Mouse (Mus musculus) midbrain, embryonic 15.5 days (tissue): ENCODE measurements around the gene Cacna1f. TPM values are rescaled to one million over a fixed set of nuclear protein-coding genes. Genes with fewer than 3 reads are reported as not detected.

Source experiments
- ATAC-seq: fragments of 200-750 bp; cut with Nextera tagmentation; replicated peaks from 2 replicates; pipeline ENCODE4 v1.8.0; 2017; ENCODE audit warnings: moderate TSS enrichment
- H3K27ac ChIP-seq: fragments of 300-500 bp; sonication (generic); 2 replicates; pipeline ENCODE4 v1.5.1; 2015; ENCODE audit warnings: mild to moderate bottlenecking, inconsistent platforms
- H3K27me3 ChIP-seq: fragments of 300-500 bp; sonication (generic); replicated peaks from 2 replicates; pipeline ENCODE4 v1.6.1; 2015; ENCODE audit warnings: inconsistent platforms
- H3K36me3 ChIP-seq: fragments of 300-500 bp; sonication (generic); replicated peaks from 2 replicates; pipeline ENCODE4 v1.6.1; 2015; ENCODE audit warnings: inconsistent platforms
- H3K4me1 ChIP-seq: fragments of 300-500 bp; sonication (generic); 2 replicates; pipeline ENCODE4 v1.6.1; 2015; ENCODE audit warnings: inconsistent platforms
- H3K4me2 ChIP-seq: fragments of 300-500 bp; sonication (generic); 2 replicates; pipeline ENCODE4 v1.6.1; 2015; ENCODE audit warnings: inconsistent platforms, mild to moderate bottlenecking, moderate library complexity
- H3K4me3 ChIP-seq: fragments of 300-500 bp; sonication (generic); 2 replicates; pipeline ENCODE4 v1.5.1; 2015; ENCODE audit warnings: mild to moderate bottlenecking, inconsistent platforms
- H3K9ac ChIP-seq: fragments of 300-500 bp; sonication (generic); 2 replicates; pipeline ENCODE4 v1.6.1; 2015; ENCODE audit warnings: mild to moderate bottlenecking, inconsistent platforms
- H3K9me3 ChIP-seq: fragments of 300-500 bp; sonication (generic); 2 replicates; pipeline ENCODE4 v1.6.1; 2016; ENCODE audit warnings: inconsistent platforms
- WGBS: fragments of 180-500 bp; shearing (Covaris S2); methylation state at CpG from one replicate; pipeline ENCODE4 v1.1.7; 2015; ENCODE audit warnings: mixed read lengths; 5-methylcytosine and 5-hydroxymethylcytosine counted together
- polyA plus RNA-seq: library from polyadenylated mRNA; unstranded; fragments of >200 nt; fragmentation: Nextera tagmentation; extraction: Ambion mirVana; gene quantifications from 2 replicates; pipeline ENCODE4 v1.2.1, GENCODE M21; 2015

The Cacna1f gene
- polyA plus RNA-seq, 1 experiment from 2014 or later = 0.27 TPM

- Histone ChIP-seq H3K9me3 (no peaks in the 10 kb centered on the region), H3K27me3 (no peaks in the 10 kb centered on the region; the same call in 1 of the 2 replicates), H3K4me3 (peak overlapping the region; percentile 34), H3K36me3 (no peaks in the 10 kb centered on the region), H3K27ac (no peak overlapping the region), H3K4me2 (peak overlapping the region; percentile 46), H3K4me1 (no peaks in the 10 kb centered on the region; the same call in 1 of the 2 replicates), H3K9ac (no peak overlapping the region)
- ATAC-seq = peak; percentile 68
- WGBS = 16% methylated on average over 17 of the region's 19 CpGs
These were observed 63.6 kb downstream of the Cacna1f start for GRCm38 (mm10) chrX:7670390-7670881.

GRCm38 (mm10) chrX:7670921-7671623, 64.2 kb downstream of the Cacna1f start, which contains the start of gene Plp2:
Plp2 (minus strand) TSS chrX:7671390.
- no peak within 1 kb of the TSS for H3K27ac ChIP-seq
- no peaks in the 10 kb centered on the region for H3K36me3 ChIP-seq

DNA sequence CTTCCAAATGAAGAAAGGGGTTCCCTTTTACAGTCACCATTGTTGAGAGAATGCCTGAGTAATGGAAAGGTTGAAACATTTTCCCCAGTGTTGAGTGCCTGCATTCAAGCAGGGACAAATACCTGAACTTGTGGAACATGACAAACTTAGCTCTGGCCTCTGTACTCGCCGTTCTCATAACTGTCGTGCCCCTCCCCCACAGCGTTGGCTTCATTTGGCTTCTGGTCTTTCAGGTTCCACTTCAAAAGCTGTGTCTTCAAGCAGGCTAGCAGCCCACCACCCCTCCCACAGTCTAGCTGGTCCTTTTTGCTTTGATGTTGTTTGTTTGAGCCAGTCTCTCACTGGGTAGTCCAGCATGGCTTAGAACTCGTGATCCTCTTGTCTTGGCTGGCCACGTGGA, 65.9 kb downstream of the Cacna1f start:
- H3K27me3 ChIP-seq = no peaks in the 10 kb centered on the region; the same call in 1 of the 2 replicates
- H3K36me3 ChIP-seq = no peaks in the 10 kb centered on the region
- H3K27ac ChIP-seq = no peak overlapping the region
- H3K9ac ChIP-seq = no peak overlapping the region
- H3K4me1 ChIP-seq = no peaks in the 10 kb centered on the region; the same call in 1 of the 2 replicates
- H3K4me3 ChIP-seq = no peak overlapping the region
- no peaks in the 10 kb centered on the region for H3K9me3 ChIP-seq
- no peak overlapping the region for H3K4me2 ChIP-seq
- WGBS = 59% methylated on average over 6 of the region's 6 CpGs
- no peak for ATAC-seq

More at GRCm38 (mm10) chrX:7670921-7671623, 64.2 kb downstream of the Cacna1f start, which contains the start of gene Plp2:
- peak; percentile 17; the same call in 1 of the 2 replicates for ATAC-seq
- H3K9me3 ChIP-seq = no peaks in the 10 kb centered on the region
- H3K9ac ChIP-seq = peak within 1 kb of the TSS; percentile 32; the same call in 1 of the 2 replicates
- H3K27me3 ChIP-seq = no peaks in the 10 kb centered on the region; the same call in 1 of the 2 replicates
- H3K4me1 ChIP-seq = no peaks in the 10 kb centered on the region; the same call in 1 of the 2 replicates
- WGBS = 28% methylated on average over 36 of the region's 36 CpGs
- peak within 1 kb of the TSS; percentile 46 for H3K4me2 ChIP-seq
- H3K4me3 ChIP-seq = peak within 1 kb of the TSS; percentile 34

- no peak overlapping the region for H3K27ac ChIP-seq
- 47% methylated on average over 12 of the region's 12 CpGs for WGBS
- H3K4me2 ChIP-seq = no peak overlapping the region
- no peaks in the 10 kb centered on the region for H3K9me3 ChIP-seq
- no peaks in the 10 kb centered on the region for H3K36me3 ChIP-seq
- H3K4me1 ChIP-seq = no peaks in the 10 kb centered on the region; the same call in 1 of the 2 replicates
- no peak overlapping the region for H3K9ac ChIP-seq
- H3K4me3 ChIP-seq = no peak overlapping the region
- no peaks in the 10 kb centered on the region; the same call in 1 of the 2 replicates for H3K27me3 ChIP-seq
- ATAC-seq = no peak
These were observed 66.8 kb downstream of the Cacna1f start for GRCm38 (mm10) chrX:7673578-7674281.

GRCm38 (mm10) chrX:7674284-7675000, 67.6 kb downstream of the Cacna1f start:
- H3K4me2 ChIP-seq = peak overlapping the region; percentile 46
- WGBS = 38% methylated on average over 28 of the region's 28 CpGs
- ATAC-seq = peak; percentile 28

GRCm38 (mm10) chrX:7675001-7675380, 68.1 kb downstream of the Cacna1f start:
- no peaks in the 10 kb centered on the region for H3K9me3 ChIP-seq
- H3K4me3 ChIP-seq = peak overlapping the region; percentile 24
- H3K36me3 ChIP-seq = no peaks in the 10 kb centered on the region
- H3K27me3 ChIP-seq = no peaks in the 10 kb centered on the region; the same call in 1 of the 2 replicates
- ATAC-seq = peak; percentile 12; the same call in 1 of the 2 replicates
- no peak overlapping the region for H3K27ac ChIP-seq
- 46% methylated on average over 10 of the region's 10 CpGs for WGBS
- peak overlapping the region; percentile 46 for H3K4me2 ChIP-seq
- H3K9ac ChIP-seq = no peak overlapping the region
- H3K4me1 ChIP-seq = no peaks in the 10 kb centered on the region; the same call in 1 of the 2 replicates

More at GRCm38 (mm10) chrX:7674284-7675000, 67.6 kb downstream of the Cacna1f start:
- Histone ChIP-seq H3K4me3 (peak overlapping the region; percentile 24), H3K36me3 (no peaks in the 10 kb centered on the region), H3K9me3 (no peaks in the 10 kb centered on the region), H3K27ac (no peak overlapping the region), H3K4me1 (no peaks in the 10 kb centered on the region; the same call in 1 of the 2 replicates), H3K9ac (no peak overlapping the region), H3K27me3 (no peaks in the 10 kb centered on the region; the same call in 1 of the 2 replicates)

- 47% methylated on average over 3 of the region's 3 CpGs for WGBS
- ATAC-seq = no peak
- Histone ChIP-seq H3K27ac (no peak overlapping the region), H3K9me3 (no peaks in the 10 kb centered on the region), H3K4me1 (no peaks in the 10 kb centered on the region; the same call in 1 of the 2 replicates), H3K9ac (no peak overlapping the region), H3K36me3 (no peaks in the 10 kb centered on the region), H3K27me3 (no peaks in the 10 kb centered on the region), H3K4me2 (no peak overlapping the region), H3K4me3 (no peak overlapping the region)
These were observed 72.1 kb downstream of the Cacna1f start for GRCm38 (mm10) chrX:7678986-7679385.

DNA sequence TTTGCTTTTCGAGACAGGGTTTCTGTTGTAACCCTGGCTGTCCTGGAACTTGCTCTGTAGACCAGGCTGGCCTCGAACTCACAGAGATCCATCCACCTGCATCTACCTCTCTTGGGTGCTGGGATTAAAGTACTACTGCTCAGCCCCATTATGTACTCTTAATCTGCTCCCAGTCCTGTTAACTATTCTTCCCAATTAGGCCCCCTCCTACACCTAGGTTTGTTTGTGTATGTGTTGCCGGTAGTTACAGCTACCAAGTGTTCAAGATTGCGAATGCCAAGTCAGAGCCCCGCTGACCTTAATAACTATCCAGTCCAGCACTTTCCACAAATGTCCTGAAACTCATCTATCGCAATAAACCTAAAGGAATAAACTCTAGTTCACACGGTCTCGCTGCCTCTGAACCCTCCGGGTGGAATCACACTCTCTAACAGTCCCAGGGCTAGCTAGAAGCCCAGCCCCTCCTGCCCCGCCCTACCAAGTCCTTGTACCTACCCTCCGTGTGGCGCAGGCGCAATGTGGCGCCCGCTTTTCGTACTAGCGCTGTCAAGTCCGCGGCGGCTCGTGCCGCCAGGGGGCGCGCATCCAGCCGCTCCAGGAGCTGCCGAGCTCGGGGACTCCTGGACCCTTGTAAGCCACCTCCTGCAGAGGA, 72.6 kb downstream of the Cacna1f start:
- Histone ChIP-seq H3K9me3 (no peaks in the 10 kb centered on the region), H3K27ac (no peak overlapping the region), H3K9ac (no peak overlapping the region), H3K4me2 (peak overlapping the region; percentile 50), H3K4me1 (no peaks in the 10 kb centered on the region; the same call in 1 of the 2 replicates), H3K4me3 (peak overlapping the region; percentile 29), H3K27me3 (no peaks in the 10 kb centered on the region), H3K36me3 (no peaks in the 10 kb centered on the region)
- WGBS = 20% methylated on average over 27 of the region's 27 CpGs
- ATAC-seq = peak; percentile 90

DNA sequence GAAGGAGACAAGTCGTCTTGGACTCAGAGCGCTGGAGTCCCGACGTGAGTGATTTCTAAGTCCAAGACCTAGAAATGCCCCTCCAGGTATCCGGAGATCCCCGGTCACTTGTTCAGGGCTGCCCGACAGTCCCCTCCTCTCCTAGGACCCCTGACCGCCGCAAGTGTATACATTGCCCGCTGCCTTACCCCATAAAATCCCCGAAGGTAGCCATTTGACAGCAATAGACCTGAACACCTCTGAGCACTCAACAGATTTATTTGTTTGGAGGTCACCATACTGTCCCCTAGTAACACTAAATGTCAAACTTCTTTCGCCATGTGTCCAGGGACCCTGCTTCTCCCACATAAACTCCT, 73.2 kb downstream of the Cacna1f start:
- Histone ChIP-seq H3K9ac (no peak overlapping the region), H3K4me3 (peak overlapping the region; percentile 29), H3K36me3 (no peaks in the 10 kb centered on the region), H3K27me3 (no peaks in the 10 kb centered on the region), H3K27ac (no peak overlapping the region), H3K4me1 (no peaks in the 10 kb centered on the region), H3K9me3 (no peaks in the 10 kb centered on the region), H3K4me2 (peak overlapping the region; percentile 50)
- WGBS = 30% methylated on average over 12 of the region's 12 CpGs
- peak; percentile 41 for ATAC-seq

GRCm38 (mm10) chrX:7680864-7681263, 74.0 kb downstream of the Cacna1f start, which contains the start of gene Magix:
Magix (minus strand) TSS chrX:7681251.
- no peaks in the 10 kb centered on the region for H3K27me3 ChIP-seq
- no peak for ATAC-seq

More at GRCm38 (mm10) chrX:7680864-7681263, 74.0 kb downstream of the Cacna1f start, which contains the start of gene Magix:
- 72% methylated on average over 14 of the region's 14 CpGs for WGBS
- Histone ChIP-seq H3K4me3 (peak within 1 kb of the TSS; percentile 29; the same call in 1 of the 2 replicates), H3K4me2 (peak within 1 kb of the TSS; percentile 50), H3K9me3 (no peaks in the 10 kb centered on the region), H3K4me1 (no peaks in the 10 kb centered on the region), H3K9ac (no peak within 1 kb of the TSS), H3K36me3 (no peaks in the 10 kb centered on the region), H3K27ac (no peak within 1 kb of the TSS)
